Mouse (Mus musculus) hindbrain, postnatal 0 days (tissue): ENCODE results near the gene Sucnr1. TPM values are rescaled to one million over a fixed set of nuclear protein-coding genes. Genes with fewer than 3 reads are reported as not detected.

ENCODE experiments used
- ATAC-seq: fragments of 200-750 bp; cut with Nextera tagmentation; 2 replicates; pipeline ENCODE4 v1.8.0; 2017; ENCODE audit warnings: mild to moderate bottlenecking, moderate TSS enrichment, moderate library complexity
- DNase-seq: peaks from one replicate; pipeline ENCODE4 v3.0.0-alpha.2; 2015; ENCODE audit warnings: low spot score
- H3K27ac ChIP-seq: fragments of 300-500 bp; sonication (generic); 2 replicates; pipeline ENCODE4 v1.5.1; 2014; ENCODE audit warnings: mild to moderate bottlenecking
- H3K27me3 ChIP-seq: fragments of 300-500 bp; sonication (generic); 2 replicates; pipeline ENCODE4 v1.6.1; 2014; ENCODE audit warnings: low read length, mixed read lengths; ENCODE audit not compliant: insufficient read depth
- H3K36me3 ChIP-seq: fragments of 300-500 bp; sonication (generic); 2 replicates; pipeline ENCODE4 v1.6.1; 2014; ENCODE audit warnings: low read length, mixed read lengths; ENCODE audit not compliant: insufficient read depth
- H3K4me1 ChIP-seq: fragments of 300-500 bp; sonication (generic); 2 replicates; pipeline ENCODE4 v1.6.1; 2014; ENCODE audit warnings: antibody characterized with exemption, low read length, mixed read lengths; ENCODE audit not compliant: insufficient read depth
- H3K4me2 ChIP-seq: fragments of 300-500 bp; sonication (generic); 2 replicates; pipeline ENCODE4 v1.6.1; 2014; ENCODE audit warnings: low read depth, mild to moderate bottlenecking, low read length, moderate library complexity, mixed read lengths
- H3K4me3 ChIP-seq: fragments of 300-500 bp; sonication (generic); 2 replicates; pipeline ENCODE4 v1.5.1; 2014; ENCODE audit warnings: low read length
- H3K9ac ChIP-seq: fragments of 300-500 bp; sonication (generic); replicated peaks from 2 replicates; pipeline ENCODE4 v1.6.1; 2014; ENCODE audit warnings: mild to moderate bottlenecking, low read length, moderate library complexity, mixed read lengths
- H3K9me3 ChIP-seq: fragments of 300-500 bp; sonication (generic); 2 replicates; pipeline ENCODE4 v1.6.1; 2016; ENCODE audit warnings: low read length, mixed read lengths
- CTCF ChIP-seq: IDR thresholded peaks from 2 replicates; pipeline ENCODE4 v1.5.1; 2016; ENCODE audit warnings: antibody characterized with exemption, control low read depth, low read depth
- WGBS: fragments of 180-500 bp; shearing (Covaris S2); extraction: QIAGEN DNeasy Blood & Tissue Kit; methylation state at CpG from one replicate; pipeline ENCODE4 v1.1.7; 2014; 5-methylcytosine and 5-hydroxymethylcytosine counted together
- polyA plus RNA-seq: library from polyadenylated mRNA; unstranded; fragments of >200 nt; fragmentation: Nextera tagmentation; extraction: Ambion mirVana; gene quantifications from 2 replicates; pipeline ENCODE4 v1.2.1, GENCODE M21; 2015
- total RNA-seq: library from RNA; depleted of rRNA; stranded (reverse); fragments of >200 nt; gene quantifications from 2 replicates; pipeline ENCODE4 v1.2.3, GENCODE M21; 2014

Gene Sucnr1
- total and polyA plus RNA-seq, 2 experiments from 2014 or later: 0.11 TPM; not detected in 1

DNA sequence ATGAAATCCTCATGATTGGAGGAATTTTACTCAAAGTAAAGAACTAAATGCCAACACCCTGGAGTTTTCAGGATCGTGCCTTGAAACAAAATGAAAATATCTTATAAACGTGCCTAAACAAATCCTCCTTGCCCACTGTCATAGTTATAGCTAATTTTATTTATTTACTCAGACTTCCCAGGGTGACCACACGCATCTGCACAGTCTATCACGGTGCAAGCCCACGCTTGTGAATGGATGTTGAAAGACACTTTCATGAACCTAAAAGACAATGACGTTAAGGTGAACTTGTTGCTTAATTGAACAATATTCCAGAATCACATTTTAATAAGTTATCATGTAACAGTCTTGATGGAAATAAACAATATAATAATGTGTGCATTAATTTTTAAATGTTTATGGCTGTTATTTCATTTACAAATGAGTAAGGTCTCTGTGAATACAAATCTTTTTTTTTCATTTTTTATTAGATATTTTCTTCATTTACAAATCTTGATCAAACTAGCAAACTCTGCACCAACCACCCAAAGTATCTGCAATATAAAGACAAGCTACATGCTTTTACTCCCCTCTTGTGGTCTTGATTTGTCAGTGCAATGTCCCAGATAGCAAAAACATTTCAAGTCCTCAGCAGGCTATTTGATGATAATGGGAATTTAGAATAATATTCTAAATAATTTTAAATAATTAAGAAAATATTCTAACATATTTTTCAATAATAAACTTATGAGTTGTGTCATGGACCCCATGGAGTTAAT is 30.4 kb downstream of the Sucnr1 start:
- Histone ChIP-seq H3K27me3 (no peaks in the 10 kb centered on the region), H3K4me1 (no peaks in the 10 kb centered on the region), H3K4me2 (no peak overlapping the region), H3K4me3 (no peak overlapping the region), H3K9me3 (no peaks in the 10 kb centered on the region), H3K36me3 (no peaks in the 10 kb centered on the region), H3K27ac (no peak overlapping the region), H3K9ac (no peak overlapping the region)
- TF ChIP-seq CTCF: peak; percentile 84
- ATAC-seq (peak; percentile 73; the same call in 1 of the 2 replicates), DNase-seq (peak; percentile 81)
- WGBS: 80% methylated on average over 6 of the region's 6 CpGs

DNA sequence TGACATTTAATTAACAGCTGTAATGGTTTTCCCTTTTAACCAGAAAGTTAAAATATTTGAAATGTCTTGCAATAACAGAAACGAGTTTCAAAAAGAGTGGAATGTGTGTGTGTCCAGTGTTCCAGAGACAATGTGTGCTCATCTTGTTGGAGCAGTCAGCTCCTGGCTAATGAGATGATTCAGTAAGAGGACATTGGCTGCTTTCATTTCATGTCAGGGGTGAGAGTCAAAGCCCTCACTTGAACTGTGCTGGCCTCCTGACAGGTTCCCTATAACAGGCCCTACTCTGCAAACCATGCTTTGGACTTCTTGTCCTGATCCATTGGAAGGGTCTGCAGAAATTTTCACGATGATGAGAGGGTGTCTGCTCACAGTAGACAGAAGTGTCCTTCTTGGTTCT is 32.9 kb downstream of the Sucnr1 start:
- WGBS: 64% methylated on average over 2 of the region's 2 CpGs

DNA sequence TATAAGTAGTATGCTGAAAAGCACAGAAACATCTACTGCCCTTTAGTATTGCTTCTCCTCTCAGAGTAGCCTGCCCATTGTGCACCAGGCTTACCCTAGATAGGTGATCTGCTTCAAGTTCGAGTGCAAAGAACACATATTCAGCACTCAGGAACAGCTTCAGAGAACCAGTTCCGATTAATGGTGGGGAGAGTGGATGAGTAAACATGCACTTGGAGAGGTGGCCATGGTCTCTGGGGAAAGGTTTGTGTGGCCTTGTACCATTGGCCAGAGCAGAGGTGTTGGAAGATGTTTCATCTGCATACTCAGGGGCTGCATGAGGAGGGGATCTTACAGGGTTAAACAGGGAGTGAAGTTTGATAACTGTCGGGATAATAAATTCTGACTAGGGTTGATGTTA is 39.8 kb downstream of the Sucnr1 start:
- Histone ChIP-seq H3K27me3 (no peaks in the 10 kb centered on the region), H3K4me1 (no peaks in the 10 kb centered on the region), H3K9ac (no peak overlapping the region), H3K9me3 (no peaks in the 10 kb centered on the region), H3K27ac (no peak overlapping the region), H3K36me3 (no peaks in the 10 kb centered on the region), H3K4me2 (no peak overlapping the region), H3K4me3 (no peak overlapping the region)
- 84% methylated on average over 3 of the region's 3 CpGs for WGBS
- TF ChIP-seq CTCF: no peak
- DNase-seq (no peak), ATAC-seq (no peak)

More for the DNA sequence above, 32.9 kb downstream of the Sucnr1 start:
- no peaks in the 10 kb centered on the region for H3K27me3 ChIP-seq
- no peak for TF ChIP-seq CTCF
- ATAC-seq: no peak
- no peak overlapping the region for H3K9ac ChIP-seq
- no peak overlapping the region for H3K4me2 ChIP-seq
- H3K4me1 ChIP-seq: no peaks in the 10 kb centered on the region
- DNase-seq: no peak
- no peaks in the 10 kb centered on the region for H3K36me3 ChIP-seq
- no peak overlapping the region for H3K27ac ChIP-seq
- no peaks in the 10 kb centered on the region for H3K9me3 ChIP-seq
- no peak overlapping the region for H3K4me3 ChIP-seq

- H3K4me1 ChIP-seq: no peaks in the 10 kb centered on the region
- TF ChIP-seq CTCF: no peak
- WGBS: 63% methylated on average over 9 of the region's 9 CpGs
- no peak overlapping the region for H3K9ac ChIP-seq
- no peaks in the 10 kb centered on the region for H3K9me3 ChIP-seq
- H3K4me2 ChIP-seq: no peak overlapping the region
- no peaks in the 10 kb centered on the region for H3K36me3 ChIP-seq
- no peaks in the 10 kb centered on the region for H3K27me3 ChIP-seq
- ATAC-seq (no peak), DNase-seq (no peak)
- no peak overlapping the region for H3K27ac ChIP-seq
- H3K4me3 ChIP-seq: no peak overlapping the region
Measured at GRCm38 (mm10) chr3:60123859-60124794, 42.5 kb downstream of the Sucnr1 start.

DNA sequence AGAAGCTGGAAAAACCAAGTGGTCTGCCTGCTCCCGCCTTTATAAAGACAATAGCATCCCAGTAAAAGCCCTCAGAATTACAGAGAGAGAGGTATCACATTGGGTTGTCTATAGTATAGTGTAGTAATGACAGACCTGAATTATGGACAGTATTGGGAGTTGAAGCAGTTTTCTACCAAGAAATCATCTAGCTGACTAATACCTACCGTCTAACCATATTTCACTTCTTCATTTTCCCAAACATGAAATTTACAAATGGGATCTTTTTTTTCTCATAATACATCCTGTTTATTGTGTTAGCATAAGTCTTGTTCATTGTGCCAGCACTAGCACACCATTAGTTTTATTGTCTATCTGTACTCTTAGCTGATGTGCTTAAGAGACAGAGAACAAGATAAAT is 44.9 kb downstream of the Sucnr1 start:
- no peak for TF ChIP-seq CTCF
- ATAC-seq (no peak), DNase-seq (no peak)
- Histone ChIP-seq H3K36me3 (no peaks in the 10 kb centered on the region), H3K4me1 (no peaks in the 10 kb centered on the region), H3K27ac (no peak overlapping the region), H3K9me3 (no peaks in the 10 kb centered on the region), H3K9ac (no peak overlapping the region), H3K4me3 (no peak overlapping the region), H3K27me3 (no peaks in the 10 kb centered on the region), H3K4me2 (no peak overlapping the region)
- 89% methylated on average over 2 of the region's 2 CpGs for WGBS

GRCm38 (mm10) chr3:60128282-60128681 is 46.6 kb downstream of the Sucnr1 start:
- no peaks in the 10 kb centered on the region for H3K36me3 ChIP-seq
- no peak overlapping the region for H3K4me3 ChIP-seq
- H3K4me2 ChIP-seq: no peak overlapping the region
- TF ChIP-seq CTCF: no peak
- 81% methylated on average over 2 of the region's 2 CpGs for WGBS
- no peaks in the 10 kb centered on the region for H3K27me3 ChIP-seq
- no peaks in the 10 kb centered on the region for H3K9me3 ChIP-seq
- no peak overlapping the region for H3K27ac ChIP-seq
- DNase-seq: no peak
- no peaks in the 10 kb centered on the region for H3K4me1 ChIP-seq
- no peak overlapping the region for H3K9ac ChIP-seq
- ATAC-seq: no peak
